Mouse (Mus musculus) adrenal gland, adult 8-10 months (tissue): ENCODE measurements around the gene Anxa9. TPM values are rescaled to one million over a fixed set of nuclear protein-coding genes. Genes with fewer than 3 reads are reported as not detected.
A peak's percentile ranks its signal among the peaks of the same experiment; 100 is the strongest.

Source experiments
- DNase-seq: peaks from one replicate; pipeline ENCODE4 v3.0.0; 2022
- total RNA-seq, 4 experiments: library from RNA; stranded (reverse); gene quantifications; 2 replicates each; pipeline ENCODE4 v1.2.4; 2022

Gene Anxa9
- total RNA-seq, 4 experiments from 2014 or later, result 1.9 to 4.2 (median 3.0) TPM

DNA sequence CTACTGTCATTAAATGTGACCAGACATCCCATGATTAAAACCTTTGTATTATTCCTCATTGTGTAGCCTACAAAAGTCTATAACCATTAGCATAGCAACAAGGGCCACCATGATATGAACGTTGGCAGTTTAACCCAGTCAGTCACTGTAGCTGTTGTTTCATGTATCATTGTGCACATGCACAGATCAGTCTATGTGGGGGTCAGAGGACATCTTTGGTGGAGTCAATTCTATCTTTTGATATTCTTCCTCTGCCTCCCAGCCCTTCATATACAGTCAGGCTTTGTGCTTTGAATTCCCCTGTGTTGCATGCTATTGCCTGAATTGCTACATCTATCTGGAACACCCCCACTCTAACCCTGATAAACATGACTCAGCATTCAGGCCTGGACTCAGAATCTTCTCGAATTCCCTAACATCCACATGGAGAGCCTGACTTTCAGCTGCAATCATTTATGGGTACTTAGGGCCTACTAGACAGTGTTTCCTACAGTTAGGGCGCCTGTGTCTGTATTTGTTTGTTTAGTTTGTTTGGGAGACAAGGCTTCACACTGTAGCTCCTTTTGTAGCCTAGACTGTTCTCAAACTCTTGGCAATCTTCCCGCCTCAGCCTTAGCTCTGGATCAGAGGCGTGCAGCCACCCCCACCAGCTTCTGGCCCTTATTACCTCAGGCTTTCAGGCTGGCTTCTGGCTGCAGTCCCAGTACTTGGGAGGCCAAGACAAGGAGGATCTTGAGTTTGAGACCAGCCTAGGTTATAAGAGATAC, 60.3 kb downstream of the Anxa9 start:
- peak; percentile 47 for DNase-seq

Other genes starting within 250 kb of the Anxa9 start
- 10 to 100 TPM; 47.4 to 69.4 (median 54.9) TPM for gene Pip5k1a, start 200.2 kb downstream of the Anxa9 start, total RNA-seq
- gene Vps72, start 196.2 kb downstream of the Anxa9 start, total RNA-seq, result 10 to 100 TPM; 54.8 to 72.9 (median 63.4) TPM
- gene Tmod4, start 182.7 kb downstream of the Anxa9 start, total RNA-seq, result 1 to 10 TPM in 1 of 4 experiments, under 1 TPM in 1, not detected in 2; 0.56 to 1.5 TPM
- 10 to 100 TPM; 30.8 to 58.2 (median 43.5) TPM for gene Scnm1, start 173.2 kb downstream of the Anxa9 start, total RNA-seq
- 10 to 100 TPM in 3 of 4 experiments, 1 to 10 TPM in 1; 8.4 to 11.4 (median 10.4) TPM for gene Lysmd1, start 173.1 kb downstream of the Anxa9 start, total RNA-seq
- gene Tnfaip8l2, start 164.8 kb downstream of the Anxa9 start, total RNA-seq, result 1 to 10 TPM; 1.8 to 5.0 (median 3.2) TPM
- gene Sema6c, start 146.7 kb downstream of the Anxa9 start, total RNA-seq, result 10 to 100 TPM in 2 of 4 experiments, 1 to 10 TPM in 2; 4.0 to 13.1 (median 8.0) TPM
- 10 to 100 TPM; 21.4 to 40.8 (median 28.2) TPM for gene Gabpb2, start 89.3 kb downstream of the Anxa9 start, total RNA-seq
- 100 to 1,000 TPM in 2 of 4 experiments, 10 to 100 TPM in 2; 81.4 to 119 (median 97.4) TPM for gene Cdc42se1, start 78.4 kb downstream of the Anxa9 start, total RNA-seq
- gene Mllt11, start 75.0 kb downstream of the Anxa9 start, total RNA-seq, result 1 to 10 TPM; 6.6 to 7.1 (median 6.8) TPM
- gene Gm128, start 65.6 kb downstream of the Anxa9 start, total RNA-seq, result under 1 TPM in 1 of 4 experiments, not detected in 3; 0.19 TPM
- gene Bnipl, start 56.0 kb downstream of the Anxa9 start, total RNA-seq, result under 1 TPM in 1 of 4 experiments, not detected in 3; 0.75 TPM
- 100 to 1,000 TPM; 127 to 191 (median 150) TPM for gene Mindy1, start 25.8 kb downstream of the Anxa9 start, total RNA-seq
- 10 to 100 TPM; 26.8 to 34.8 (median 31.7) TPM for gene Prune1, start 25.1 kb downstream of the Anxa9 start, total RNA-seq
- gene Cers2, start 7.6 kb upstream of the Anxa9 start, total RNA-seq, result 100 to 1,000 TPM; 211 to 272 (median 241) TPM
- gene Setdb1, start 50.0 kb upstream of the Anxa9 start, total RNA-seq, result 10 to 100 TPM; 22.2 to 38.1 (median 27.8) TPM
- not detected for gene 4930558C23Rik, start 95.7 kb upstream of the Anxa9 start, total RNA-seq
- 10 to 100 TPM; 64.5 to 87.3 (median 75.1) TPM for gene Arnt, start 127.2 kb upstream of the Anxa9 start, total RNA-seq
- gene Ctsk, start 192.1 kb upstream of the Anxa9 start, total RNA-seq, result 1 to 10 TPM; 4.6 to 9.3 (median 5.1) TPM
- gene Ctss, start 219.6 kb upstream of the Anxa9 start, total RNA-seq, result 100 to 1,000 TPM in 2 of 4 experiments, 10 to 100 TPM in 2; 52.8 to 131 (median 95.6) TPM